Mouse (Mus musculus) kidney, postnatal 14 days (tissue): ENCODE results near the gene Ppfia1.

Source experiments
- DNase-seq: peaks from one replicate; pipeline ENCODE4 v3.0.0; 2022; ENCODE audit warnings: mixed read lengths

Gene Ppfia1

DNA sequence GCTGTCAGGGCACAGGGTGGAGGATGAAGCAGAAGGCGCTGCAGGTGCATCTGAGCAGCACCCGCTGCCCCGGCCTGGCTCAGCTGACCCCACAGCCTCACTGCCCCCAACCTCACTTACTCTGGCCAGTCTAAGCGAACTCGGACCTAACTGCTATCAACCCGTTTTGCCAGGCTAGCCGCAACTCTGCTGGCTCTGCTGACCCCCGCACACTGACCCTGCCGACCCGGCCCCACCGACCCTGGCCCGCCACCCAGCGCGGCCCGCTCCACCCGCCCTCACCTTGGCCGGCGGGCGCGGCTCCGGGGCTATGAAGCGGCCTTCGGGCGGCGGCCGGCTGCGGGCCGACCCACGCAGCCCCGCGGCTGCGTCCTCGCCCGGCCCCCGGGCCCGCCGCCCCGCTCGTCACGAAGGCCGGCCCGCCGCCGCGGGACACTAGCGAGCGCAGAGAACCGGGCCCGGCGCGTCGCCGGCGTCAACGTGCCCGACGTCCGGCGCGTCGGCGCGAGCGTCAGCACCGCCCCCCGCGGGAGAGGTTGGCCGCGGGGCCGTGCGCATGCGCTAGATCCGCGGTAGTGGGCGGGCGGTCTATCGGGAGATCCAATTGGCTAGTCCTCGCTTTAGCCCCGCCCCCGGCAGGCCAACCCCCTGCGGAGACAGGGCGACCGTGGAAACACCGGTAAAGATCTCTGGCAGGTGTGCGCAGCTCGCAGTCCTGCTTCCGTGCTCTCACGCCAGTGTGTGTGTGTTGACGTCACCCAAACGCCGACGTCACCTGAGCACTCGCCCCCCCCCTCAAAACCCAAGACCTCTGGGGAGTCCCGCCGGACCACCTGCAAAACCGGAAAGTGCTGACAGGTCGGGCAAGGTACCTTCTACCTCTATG, at the start of gene Ppfia1:
Gene Ppfia1, minus strand, starts transcription at position 493 of the 886 bp plus-strand sequence.
- peak; percentile 99 for DNase-seq

DNA sequence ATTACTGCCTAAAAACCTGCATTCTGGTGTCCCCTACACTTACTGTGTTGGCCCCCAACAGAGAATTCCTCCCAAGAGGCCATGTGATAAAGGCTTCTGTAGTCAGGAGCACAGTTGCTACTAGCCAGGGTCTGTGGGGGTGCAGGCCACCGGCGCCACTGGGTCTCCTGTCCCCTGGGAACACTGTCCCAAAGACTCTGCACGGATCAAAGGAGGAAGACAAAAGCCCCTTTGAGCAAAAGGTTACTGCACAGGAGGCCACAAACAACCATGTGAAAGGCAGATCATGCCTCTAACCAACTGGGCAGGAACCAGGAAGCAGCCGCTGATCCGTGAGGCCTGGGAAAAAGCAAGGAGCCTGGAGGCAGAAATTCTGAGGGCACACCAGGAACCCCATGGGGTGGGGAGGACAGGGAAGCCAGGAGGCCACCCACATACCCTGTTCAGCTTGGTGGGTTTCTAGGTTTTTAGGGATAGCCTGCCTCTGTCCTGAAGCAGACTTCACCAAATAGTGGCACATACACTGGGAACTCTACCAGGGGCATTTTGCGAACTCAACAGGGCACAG, 46.9 kb upstream of the Ppfia1 start:
- DNase-seq: no peak

DNA sequence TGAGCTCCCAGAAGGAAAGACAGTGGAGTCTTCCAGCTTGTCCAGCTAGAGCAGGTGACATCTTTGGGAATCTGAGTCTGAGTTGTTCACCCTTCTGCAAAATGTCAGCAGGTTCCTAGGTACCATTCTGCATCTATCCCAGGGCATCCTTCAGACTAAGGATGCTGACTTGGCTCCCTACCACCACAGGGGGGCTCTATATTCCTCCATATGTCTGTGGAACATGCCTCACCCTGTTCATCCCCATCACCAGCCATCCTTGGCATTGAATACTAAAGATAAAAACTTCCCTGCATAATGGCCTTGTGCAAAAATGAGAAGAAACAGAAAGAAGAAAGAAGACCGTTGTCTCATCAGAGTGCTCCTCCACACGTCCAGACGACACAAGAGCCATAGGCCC, 36.0 kb upstream of the Ppfia1 start:
- no peak for DNase-seq

DNA sequence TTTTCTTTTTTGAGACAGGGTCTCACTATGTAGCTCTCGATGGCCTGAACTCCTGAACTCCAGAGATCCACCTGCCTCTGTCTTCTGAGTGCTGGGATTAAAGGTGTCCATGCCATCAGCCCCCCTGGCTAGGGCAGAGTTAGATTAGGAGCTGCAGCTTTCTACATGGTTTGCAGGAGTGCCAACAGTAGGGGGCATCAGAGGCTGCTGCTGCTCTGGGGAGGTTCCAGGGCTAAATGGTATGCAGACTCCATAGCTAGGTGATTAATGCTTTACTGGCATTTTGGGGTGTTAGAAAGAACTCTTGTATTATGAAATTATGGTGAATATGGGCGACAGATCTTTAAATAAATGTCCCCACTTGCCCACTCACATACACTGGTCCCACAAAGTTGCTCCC, 33.8 kb upstream of the Ppfia1 start:
- peak; percentile 49 for DNase-seq

- peak; percentile 82 for DNase-seq
Observed at GRCm38 (mm10) chr7:144585648-144586047, 32.1 kb upstream of the Ppfia1 start.

DNA sequence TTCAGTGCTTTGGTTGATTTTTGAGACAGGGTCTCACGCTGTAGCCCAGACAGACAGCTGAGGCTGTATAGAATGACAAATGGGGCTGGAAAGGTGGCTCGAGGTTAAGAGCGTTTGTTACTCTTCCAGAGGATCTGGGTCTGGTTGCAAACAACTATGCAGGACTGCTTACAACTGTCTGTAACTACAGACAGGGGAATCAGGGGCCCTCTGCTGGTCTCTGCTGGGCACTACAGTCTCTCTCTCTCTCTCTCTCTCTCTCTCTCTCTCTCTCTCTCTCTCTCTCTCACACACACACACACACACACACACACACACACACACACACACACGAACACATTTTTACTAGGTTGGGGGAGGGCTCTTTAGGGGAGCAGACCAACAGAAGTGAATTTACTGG, 30.1 kb upstream of the Ppfia1 start:
- DNase-seq: peak; percentile 45

DNA sequence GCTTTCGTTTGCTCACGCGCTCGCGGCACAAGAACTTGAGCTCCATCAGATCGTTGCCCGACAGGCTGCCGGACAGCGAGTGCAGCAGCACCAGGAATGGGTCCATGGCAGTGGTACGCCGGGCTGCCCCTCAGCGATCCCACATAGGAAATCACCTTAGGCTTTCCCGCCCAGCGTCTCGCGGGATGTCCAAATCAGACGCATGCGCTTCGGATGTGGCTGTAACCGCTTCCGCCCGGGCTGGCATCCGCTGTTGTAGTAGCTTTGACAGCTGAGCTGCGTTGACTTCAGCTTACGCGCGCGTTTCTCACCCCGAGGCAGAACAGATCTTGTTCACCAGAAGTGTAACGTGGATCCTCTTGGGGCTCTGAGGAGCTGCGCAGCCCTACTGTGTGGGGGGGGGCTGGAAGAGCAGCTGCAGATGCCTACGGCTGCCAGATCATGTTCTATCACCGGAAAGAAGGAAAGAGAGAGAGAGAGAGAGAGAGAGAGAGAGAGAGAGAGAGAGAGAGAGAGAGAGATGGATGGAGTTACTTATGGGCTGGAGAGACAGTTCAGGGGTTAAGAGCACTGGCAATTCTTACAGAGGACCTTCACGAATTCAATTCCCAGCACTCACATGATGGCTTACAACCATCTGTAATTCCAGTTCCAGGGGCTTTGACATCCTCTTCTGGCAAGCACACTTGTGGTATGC, 28.9 kb upstream of the Ppfia1 start, which contains the start of gene Fadd:
Gene Fadd, minus strand, starts transcription at position 180 of the 697 bp plus-strand sequence.
- peak; percentile 96 for DNase-seq

- peak; percentile 92 for DNase-seq
Observed at GRCm38 (mm10) chr7:144581559-144582283, 28.2 kb upstream of the Ppfia1 start.

DNA sequence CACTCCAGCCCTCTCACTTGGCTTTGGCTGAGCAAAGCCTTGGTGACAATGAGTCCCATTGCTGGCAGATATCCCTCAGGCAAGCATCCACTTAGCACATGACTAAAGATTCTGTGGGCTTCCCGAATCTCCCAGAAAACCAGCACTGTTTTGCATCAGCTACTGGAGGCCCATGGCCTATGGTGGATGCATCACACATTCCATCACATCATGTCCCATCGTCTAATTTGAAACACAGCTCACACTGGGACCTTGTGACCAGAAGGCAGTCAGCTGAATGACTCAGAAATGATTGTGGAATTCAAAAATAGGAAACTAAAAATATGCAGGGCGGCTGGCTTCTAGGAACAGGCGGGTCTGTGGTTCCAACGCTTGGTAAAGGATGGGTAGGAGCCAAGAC, 24.3 kb upstream of the Ppfia1 start:
- DNase-seq: no peak

DNA sequence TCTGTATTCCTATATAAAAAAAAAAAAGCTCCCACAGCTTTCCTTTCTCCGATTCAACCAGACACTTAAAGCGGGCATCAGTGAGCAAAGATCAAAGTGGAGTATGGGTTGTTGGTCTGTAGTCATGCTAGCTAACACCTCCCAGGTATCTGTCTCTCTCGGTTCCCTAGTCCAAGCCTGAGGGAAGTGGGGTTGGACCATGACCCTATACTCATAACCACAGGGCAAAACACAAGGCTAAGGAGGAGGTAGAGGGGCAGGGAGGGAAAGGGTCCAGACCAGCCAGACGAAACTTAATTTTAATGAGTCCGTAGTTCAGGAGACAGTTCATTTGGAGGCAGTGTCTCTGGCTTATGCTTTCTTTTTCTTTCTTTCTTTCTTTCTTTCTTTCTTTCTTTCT, 18.7 kb upstream of the Ppfia1 start:
- peak; percentile 59 for DNase-seq

DNA sequence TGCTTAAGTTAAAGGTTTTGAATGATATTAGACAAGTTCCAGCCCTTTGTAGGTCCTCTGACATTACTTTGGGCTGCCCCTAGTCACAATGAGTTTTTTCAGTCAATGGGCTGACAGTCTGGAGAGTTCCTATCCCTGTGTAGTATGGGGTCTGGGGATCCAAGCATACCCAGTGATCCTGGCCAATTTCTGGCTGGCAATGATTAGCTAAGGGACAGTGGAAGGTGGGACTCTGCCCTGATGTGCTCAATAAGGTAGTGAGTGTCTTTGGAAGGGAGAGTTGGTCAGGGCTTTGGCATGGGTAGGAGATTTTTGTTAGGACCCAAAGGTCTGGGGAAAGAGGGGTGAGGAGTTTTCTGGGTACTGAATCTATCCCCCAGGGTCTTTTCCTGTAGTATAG, 18.1 kb upstream of the Ppfia1 start:
- DNase-seq: peak; percentile 76

DNA sequence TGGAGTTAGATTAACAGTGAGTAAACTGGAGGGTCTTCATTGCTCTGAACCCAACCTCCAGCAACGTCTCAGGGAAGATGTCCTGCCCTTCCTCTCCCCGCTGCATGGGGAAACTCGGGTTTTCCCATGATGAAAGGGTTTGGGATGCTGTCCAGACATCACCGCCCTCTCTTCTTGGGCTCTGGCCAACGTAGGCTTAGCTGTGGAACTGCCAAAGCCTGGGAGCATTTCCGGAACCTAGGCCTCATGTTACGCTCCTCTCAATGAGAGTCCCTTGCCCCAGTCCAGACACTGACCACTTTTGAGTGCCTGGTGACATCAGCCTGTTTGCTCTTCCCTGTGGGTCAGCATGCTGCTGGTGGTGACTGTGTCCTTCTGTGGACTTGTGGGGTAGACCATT, 15.9 kb upstream of the Ppfia1 start:
- DNase-seq: peak; percentile 60

- DNase-seq: no peak
Observed at GRCm38 (mm10) chr7:144568091-144568490, 14.6 kb upstream of the Ppfia1 start.

- DNase-seq: no peak
Observed at GRCm38 (mm10) chr7:144566921-144567682, 13.6 kb upstream of the Ppfia1 start.

- peak; percentile 66 for DNase-seq
Observed at GRCm38 (mm10) chr7:144563456-144564155, 10.1 kb upstream of the Ppfia1 start.

DNA sequence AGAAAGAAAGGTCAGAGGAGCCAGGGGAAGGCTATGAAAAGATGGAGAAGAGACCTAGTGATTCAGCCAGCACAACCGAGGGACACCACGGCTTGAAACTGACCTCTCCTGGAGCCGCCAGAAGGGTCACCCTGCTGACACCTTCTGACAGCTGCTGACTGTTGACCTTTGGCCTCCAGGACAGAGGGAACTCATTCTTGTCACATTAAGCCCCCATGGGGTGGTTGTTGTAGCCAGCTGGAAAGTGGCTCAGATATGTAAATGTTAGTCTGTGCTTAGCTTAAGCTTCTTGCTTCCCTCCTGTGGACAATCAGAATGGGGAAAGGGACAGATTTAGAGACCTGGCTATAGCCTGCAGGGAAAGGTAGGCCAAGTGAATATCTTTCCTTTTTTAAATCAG, 8.5 kb upstream of the Ppfia1 start:
- peak; percentile 33 for DNase-seq

DNA sequence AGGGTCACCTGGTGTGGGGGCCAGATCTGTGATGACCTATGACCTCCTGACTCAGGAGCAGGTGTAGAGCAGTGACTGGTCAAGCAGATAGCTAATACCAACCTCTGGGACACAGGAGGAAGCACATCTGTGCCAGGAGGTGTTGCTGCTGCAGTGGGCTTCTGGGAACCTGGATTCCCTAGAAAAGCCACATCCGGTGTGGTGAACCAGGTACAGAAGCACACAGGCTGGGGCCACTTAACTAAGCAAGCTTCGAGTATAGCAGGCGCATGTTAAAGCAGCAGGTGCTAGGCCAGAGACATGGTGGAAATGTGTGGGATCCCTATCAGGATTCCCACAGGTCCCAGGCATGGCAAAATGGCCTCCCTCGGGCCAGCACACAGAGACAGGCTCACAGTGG, 7.1 kb upstream of the Ppfia1 start:
- DNase-seq: no peak

- DNase-seq: no peak
Observed at GRCm38 (mm10) chr7:144558552-144558951, 5.0 kb upstream of the Ppfia1 start.

- no peak for DNase-seq
Observed at GRCm38 (mm10) chr7:144554123-144554472, 569 bp upstream of the Ppfia1 start.

DNA sequence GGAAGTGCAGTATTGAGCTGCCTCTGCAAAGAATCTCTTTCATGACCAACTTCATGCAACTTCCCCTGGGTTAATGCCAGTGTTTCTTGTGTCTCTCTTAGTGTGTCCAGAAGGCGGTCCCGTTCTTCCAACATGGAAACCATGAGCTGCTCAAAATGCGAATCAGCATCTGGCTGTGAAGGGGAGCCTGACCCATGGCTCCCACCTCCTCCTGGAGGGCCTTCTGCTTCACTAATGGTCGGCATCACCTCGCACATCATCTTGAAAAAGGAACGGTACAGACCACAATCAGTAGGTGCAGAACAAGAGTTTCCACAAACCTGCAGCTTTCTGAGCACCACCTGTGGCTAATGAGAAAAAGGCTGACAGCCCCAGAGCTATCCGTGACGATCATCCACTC, 1.3 kb downstream of the Ppfia1 start:
- no peak for DNase-seq

- no peak for DNase-seq
Observed at GRCm38 (mm10) chr7:144550811-144551210, 2.7 kb downstream of the Ppfia1 start.
